In the genomic region with DNA sequence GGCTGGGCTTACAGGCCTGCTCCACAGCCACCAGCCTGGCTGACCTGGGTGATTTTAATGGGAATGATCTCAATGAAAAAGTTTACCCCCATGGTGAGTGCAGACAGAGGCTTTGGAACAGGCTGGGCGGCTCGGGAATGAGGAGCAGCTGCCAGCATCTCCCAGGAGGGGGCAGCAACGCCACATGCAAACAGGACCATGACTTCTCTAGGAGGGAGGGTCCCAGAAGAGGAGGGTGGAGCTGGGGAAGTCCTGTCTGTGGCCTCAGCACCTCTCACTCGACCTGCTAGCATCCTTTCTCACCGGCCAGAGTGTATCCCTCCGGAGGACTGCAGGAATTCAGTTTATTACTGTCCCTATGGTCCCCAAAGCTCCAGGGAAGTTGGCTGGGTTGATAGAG, we compare ENCODE assay signal across 8 mouse cellular contexts.
DNase-seq lines count a peak whose midpoint lies in the region; ATAC-seq and TF ChIP-seq lines count a peak whose summit lies in the region.

No protein-coding gene starts in this region.

- H3K4me3 ChIP-seq in left cerebral cortex, adult 2 months, result no peak overlapping the region

- TF ChIP-seq CTCF in left cerebral cortex, adult 2 months (IDR thresholded peaks at IDR 0.05), result peak; percentile 98

- peak; percentile 96 for ATAC-seq in megakaryocyte, adult 5-6 weeks (ENCODE audit: poor library complexity, severe bottlenecking)

- intact Hi-C loops in left cerebral cortex, adult 2 months (cut with DNase I), result loop anchor here (1.0 to 10.0 kb wide), 5 partner anchors 28 to 760 kb away; no protein-coding TSS in a partner anchor

- no peak overlapping the region for H3K27ac ChIP-seq in left cerebral cortex, adult 2 months

- peak; percentile 64 for DNase-seq in T-cell, adult 2 months (ENCODE audit: low spot score)
- peak; percentile 75 to 77 for DNase-seq in cerebellum, postnatal 36 days
- DNase-seq in gastrocnemius, adult 8-10 months (ENCODE audit: low spot score in 2 of 2), result peak; percentile 61 to 62
- peak; percentile 84 for DNase-seq in induced T-regulatory cell, adult 2 months (ENCODE audit: low read depth)
- DNase-seq in left cerebral cortex, adult 2 months (ENCODE audit: extremely low spot score in 1 of 2, low spot score in 2 of 2), result peak; percentile 78 to 87
- peak; percentile 71 for DNase-seq in right cerebral cortex, adult 18-20 months
- peak; percentile 63 to 81 for DNase-seq in urinary bladder, adult 18-20 months (ENCODE audit: low spot score in 2 of 2)
